Mouse (Mus musculus) heart, adult 2 months (tissue): ENCODE results near the gene Cgref1. TPM values are rescaled to one million over a fixed set of nuclear protein-coding genes. Genes with fewer than 3 reads are reported as not detected.

Experiments
- DNase-seq, 2 experiments: peaks; one replicate each; pipeline ENCODE4 v3.0.0; 2021
- H3K27ac ChIP-seq: fragments of 200-600 bp; 2 replicates; pipeline ENCODE4 v1.8.1; 2022
- H3K27me3 ChIP-seq: fragments of 200-500 bp; 2 replicates; pipeline ENCODE4 v1.6.1; 2012; ENCODE audit warnings: mild to moderate bottlenecking, low read length, inconsistent platforms, mixed read lengths; ENCODE audit not compliant: control insufficient read depth, insufficient read depth
- H3K36me3 ChIP-seq: fragments of 200-500 bp; 2 replicates; pipeline ENCODE4 v1.6.1; 2012; ENCODE audit warnings: low read length, inconsistent platforms; ENCODE audit not compliant: control insufficient read depth, insufficient read depth
- H3K4me1 ChIP-seq: fragments of 200-500 bp; 2 replicates; pipeline ENCODE4 v1.6.1; 2011; ENCODE audit warnings: low read length; ENCODE audit not compliant: control insufficient read depth, insufficient read depth
- H3K4me3 ChIP-seq: fragments of 200-600 bp; 2 replicates; pipeline ENCODE4 v1.8.1; 2022
- H3K79me2 ChIP-seq: fragments of 200-500 bp; replicated peaks from 2 replicates; pipeline ENCODE4 v1.6.1; 2012; ENCODE audit warnings: mild to moderate bottlenecking, inconsistent platforms, low read length, moderate library complexity, mixed read lengths; ENCODE audit not compliant: control insufficient read depth, insufficient read depth
- H3K9ac ChIP-seq: fragments of 200-500 bp; 2 replicates; pipeline ENCODE4 v1.6.1; 2012; ENCODE audit warnings: low read depth, mild to moderate bottlenecking, control low read depth, inconsistent platforms, low read length, mixed read lengths
- CTCF ChIP-seq: fragments of 200-600 bp; IDR thresholded peaks from 2 replicates; pipeline ENCODE4 v1.8.1; 2022; ENCODE audit warnings: antibody characterized with exemption, mild to moderate bottlenecking, moderate library complexity
- EP300 ChIP-seq: fragments of 200-500 bp; IDR thresholded peaks from 2 replicates; pipeline ENCODE4 v1.6.1; 2011; ENCODE audit warnings: low read depth, low read length, control low read depth; ENCODE audit not compliant: insufficient read depth
- POLR2A ChIP-seq: fragments of 200-500 bp; IDR thresholded peaks from 2 replicates; pipeline ENCODE4 v1.6.1; 2011; ENCODE audit warnings: mild to moderate bottlenecking, low read depth, low read length, control low read depth; ENCODE audit not compliant: insufficient read depth
- WGBS: fragments of 180-500 bp; shearing (Covaris S2); methylation state at CpG from one replicate; pipeline ENCODE4 v1.1.7; 2018; 5-methylcytosine and 5-hydroxymethylcytosine counted together
- intact Hi-C: fragments of 180-260 bp; cut with DNase I; formaldehyde crosslinking; loops from one replicate; pipeline ENCODE4 v1.15.1; 2025
- polyA plus RNA-seq: library from polyadenylated mRNA; depleted of rRNA; stranded (reverse); fragments of >200 nt; gene quantifications from 2 replicates; pipeline ENCODE4 v1.2.3, GENCODE M21; 2012
- total RNA-seq, 2 experiments: library from RNA; stranded (reverse); gene quantifications; 2 replicates each; pipeline ENCODE4 v1.2.3; 2021

Gene Cgref1
- total and polyA plus RNA-seq, 3 experiments = 0.30 to 2.0 (median 0.73) TPM

GRCm38 (mm10) chr5:30917891-30918670, 27.3 kb downstream of the Cgref1 start:
- DNase-seq = no peak
- intact Hi-C loops = loop anchor here (2.0 to 5.0 kb wide), 2 partner anchors 49 to 106 kb away; partner anchors contain the start of genes Mapre3 and Tmem214
- Histone ChIP-seq H3K79me2 (no peaks in the 10 kb centered on the region), H3K36me3 (no peaks in the 10 kb centered on the region), H3K4me3 (no peak overlapping the region), H3K27me3 (no peaks in the 10 kb centered on the region), H3K27ac (peak overlapping the region; percentile 82), H3K4me1 (peaks cover 20% of the 10 kb centered on the region), H3K9ac (no peak overlapping the region)
- 87% methylated on average over 31 of the region's 31 CpGs for WGBS
- TF ChIP-seq CTCF (no peak), POLR2A (no peak), EP300 (no peak)

GRCm38 (mm10) chr5:30917348-30917747, 28.0 kb downstream of the Cgref1 start:
- 83% methylated on average over 11 of the region's 11 CpGs for WGBS
- Histone ChIP-seq H3K4me1 (peaks cover 23% of the 10 kb centered on the region), H3K79me2 (no peaks in the 10 kb centered on the region), H3K27ac (peak overlapping the region; percentile 82), H3K36me3 (no peaks in the 10 kb centered on the region), H3K27me3 (no peaks in the 10 kb centered on the region), H3K4me3 (no peak overlapping the region), H3K9ac (no peak overlapping the region)
- DNase-seq = peak in 1 of 2 experiments; percentile 21
- TF ChIP-seq EP300 = no peak
- TF ChIP-seq CTCF = no peak
- TF ChIP-seq POLR2A = no peak
- intact Hi-C loops = loop anchor here (2.0 to 5.0 kb wide), 2 partner anchors 49 to 105 kb away; partner anchors contain the start of genes Mapre3 and Tmem214

- H3K4me3 ChIP-seq = no peak overlapping the region
- TF ChIP-seq CTCF (no peak), POLR2A (no peak), EP300 (no peak)
- no peaks in the 10 kb centered on the region for H3K27me3 ChIP-seq
- intact Hi-C loops = loop anchor here (2.0 to 5.0 kb wide), 2 partner anchors 48 to 105 kb away; partner anchors contain the start of genes Mapre3 and Tmem214
- H3K9ac ChIP-seq = no peak overlapping the region
- H3K36me3 ChIP-seq = no peaks in the 10 kb centered on the region
- H3K27ac ChIP-seq = peak overlapping the region; percentile 82
- WGBS = 89% methylated on average over 9 of the region's 9 CpGs
- DNase-seq = no peak
- H3K79me2 ChIP-seq = no peaks in the 10 kb centered on the region
- peaks cover 26% of the 10 kb centered on the region for H3K4me1 ChIP-seq
Observed at GRCm38 (mm10) chr5:30916841-30917240, 28.6 kb downstream of the Cgref1 start.

DNA sequence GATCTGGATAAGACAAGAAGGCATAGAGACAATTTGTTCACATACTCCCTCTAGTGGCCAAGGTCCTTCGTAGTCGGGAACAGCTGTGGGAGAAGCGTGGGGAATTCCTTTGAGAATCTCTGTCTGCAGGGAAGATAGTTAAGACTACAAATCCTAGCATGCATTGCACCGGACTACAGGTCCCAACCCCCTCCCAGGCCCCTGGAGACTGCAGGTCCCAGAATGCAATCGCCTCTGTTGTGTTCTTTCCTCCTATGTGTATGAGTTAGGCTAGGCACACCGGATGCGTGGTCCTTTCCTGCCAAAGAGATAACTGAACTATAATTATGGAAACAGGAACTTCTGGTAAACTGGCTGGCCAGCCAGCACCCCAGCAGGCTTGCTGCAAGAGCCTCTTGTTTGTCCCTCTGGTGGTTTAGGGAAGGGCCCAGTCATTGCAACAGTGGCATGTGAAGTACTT, 29.4 kb downstream of the Cgref1 start:
- intact Hi-C loops = loop anchor here (2.0 to 5.0 kb wide), 2 partner anchors 47 to 104 kb away; partner anchors contain the start of genes Mapre3 and Tmem214
- H3K9ac ChIP-seq = no peak overlapping the region
- H3K36me3 ChIP-seq = no peaks in the 10 kb centered on the region
- no peak overlapping the region; the same call in 1 of the 2 replicates for H3K4me3 ChIP-seq
- no peaks in the 10 kb centered on the region for H3K27me3 ChIP-seq
- WGBS = 0% methylated on average over 7 of the region's 7 CpGs
- TF ChIP-seq EP300 = peak; percentile 85
- peak; percentile 76 for TF ChIP-seq CTCF
- TF ChIP-seq POLR2A = peak; percentile 76
- H3K79me2 ChIP-seq = no peaks in the 10 kb centered on the region
- peak overlapping the region; percentile 89 for H3K27ac ChIP-seq
- peak; percentile 87 to 95 for DNase-seq
- peaks cover 25% of the 10 kb centered on the region for H3K4me1 ChIP-seq

- TF ChIP-seq EP300 = no peak
- Histone ChIP-seq H3K4me3 (peak overlapping the region; percentile 54), H3K36me3 (no peaks in the 10 kb centered on the region), H3K27me3 (no peaks in the 10 kb centered on the region), H3K79me2 (no peaks in the 10 kb centered on the region), H3K4me1 (peaks cover 25% of the 10 kb centered on the region), H3K9ac (peak overlapping the region; percentile 70), H3K27ac (peak overlapping the region; percentile 89)
- DNase-seq = peak; percentile 34 to 59
- intact Hi-C loops = loop anchor here (5.0 kb wide), 1 partner anchor 103 kb away; the partner anchor contains the start of gene Mapre3
- 31% methylated on average over 9 of the region's 9 CpGs for WGBS
Observed at GRCm38 (mm10) chr5:30915456-30915855, 29.9 kb downstream of the Cgref1 start.

DNA sequence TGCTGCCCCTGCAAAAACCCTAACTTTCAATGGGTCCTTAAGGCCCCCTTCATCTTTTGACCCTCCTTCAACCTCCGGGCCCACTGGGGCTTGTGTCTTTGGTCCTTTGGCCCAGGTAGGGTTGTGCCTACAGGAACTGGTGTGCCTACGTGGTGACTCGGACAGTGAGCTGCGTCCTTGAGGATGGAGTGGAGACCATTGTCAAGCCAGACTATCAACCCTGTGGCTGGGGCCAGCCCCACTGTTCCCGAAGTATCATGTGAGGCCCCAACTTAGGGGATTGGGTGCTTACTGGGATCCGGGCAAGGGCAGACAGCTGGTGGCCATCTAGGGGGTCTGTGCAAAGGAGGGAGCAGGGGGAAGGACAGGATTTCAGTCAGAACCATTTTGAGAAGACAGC, 30.5 kb downstream of the Cgref1 start:
- peak overlapping the region; percentile 54 for H3K4me3 ChIP-seq
- H3K27ac ChIP-seq = peak overlapping the region; percentile 89
- intact Hi-C loops = loop anchor here (5.0 kb wide), 1 partner anchor 103 kb away; the partner anchor contains the start of gene Mapre3
- H3K79me2 ChIP-seq = no peaks in the 10 kb centered on the region
- no peaks in the 10 kb centered on the region for H3K36me3 ChIP-seq
- no peak for TF ChIP-seq CTCF
- TF ChIP-seq EP300 = no peak
- TF ChIP-seq POLR2A = no peak
- H3K9ac ChIP-seq = peak overlapping the region; percentile 70
- no peaks in the 10 kb centered on the region for H3K27me3 ChIP-seq
- DNase-seq = peak in 1 of 2 experiments; percentile 23
- 30% methylated on average over 6 of the region's 6 CpGs for WGBS
- peaks cover 25% of the 10 kb centered on the region for H3K4me1 ChIP-seq
